Mouse (Mus musculus) liver, embryonic 16.5 days (tissue): Measurements from ENCODE around the gene Gcg. TPM values are rescaled to one million over a fixed set of nuclear protein-coding genes. Genes with fewer than 3 reads are reported as not detected.

Experiments
- ATAC-seq: fragments of 200-750 bp; cut with Nextera tagmentation; 2 replicates; pipeline ENCODE4 v1.8.0; 2017; ENCODE audit warnings: low read depth, mild to moderate bottlenecking, moderate number of reproducible peaks, moderate library complexity
- H3K27ac ChIP-seq: fragments of 300-500 bp; sonication (generic); 2 replicates; pipeline ENCODE4 v1.5.1; 2014; ENCODE audit warnings: mild to moderate bottlenecking, low read length
- H3K27me3 ChIP-seq: fragments of 300-500 bp; sonication (generic); 2 replicates; pipeline ENCODE4 v1.6.1; 2014; ENCODE audit warnings: low read depth, low read length, mixed read lengths; ENCODE audit not compliant: control insufficient read depth, insufficient read depth
- H3K36me3 ChIP-seq: fragments of 300-500 bp; sonication (generic); 2 replicates; pipeline ENCODE4 v1.6.1; 2014; ENCODE audit warnings: mild to moderate bottlenecking; ENCODE audit not compliant: control insufficient read depth, insufficient read depth
- H3K4me1 ChIP-seq: fragments of 300-500 bp; sonication (generic); 2 replicates; pipeline ENCODE4 v1.6.1; 2014; ENCODE audit warnings: low read depth, low read length, mixed read lengths; ENCODE audit not compliant: control insufficient read depth
- H3K4me2 ChIP-seq: fragments of 300-500 bp; sonication (generic); 2 replicates; pipeline ENCODE4 v1.6.1; 2014; ENCODE audit warnings: low read depth, low read length, mixed read lengths
- H3K4me3 ChIP-seq: fragments of 300-500 bp; sonication (generic); 2 replicates; pipeline ENCODE4 v1.5.1; 2014; ENCODE audit warnings: low read depth, mild to moderate bottlenecking, low read length
- H3K9ac ChIP-seq: fragments of 300-500 bp; sonication (generic); 2 replicates; pipeline ENCODE4 v1.6.1; 2014; ENCODE audit warnings: low read depth, low read length
- H3K9me3 ChIP-seq: fragments of 300-500 bp; sonication (generic); replicated peaks from 2 replicates; pipeline ENCODE4 v1.6.1; 2016; ENCODE audit warnings: low read length; ENCODE audit not compliant: control insufficient read depth
- WGBS: fragments of 180-500 bp; shearing (Covaris S2); extraction: QIAGEN DNeasy Blood & Tissue Kit; methylation state at CpG from one replicate; pipeline ENCODE4 v1.1.7; 2014; ENCODE audit not compliant: insufficient replicate concordance; 5-methylcytosine and 5-hydroxymethylcytosine counted together
- polyA plus RNA-seq: library from polyadenylated mRNA; unstranded; fragments of >200 nt; fragmentation: Nextera tagmentation; extraction: Ambion mirVana; gene quantifications from 2 replicates; pipeline ENCODE4 v1.2.1, GENCODE M21; 2015

The Gcg gene
- polyA plus RNA-seq: 0.08 and 0.28 TPM in 2 replicates

DNA sequence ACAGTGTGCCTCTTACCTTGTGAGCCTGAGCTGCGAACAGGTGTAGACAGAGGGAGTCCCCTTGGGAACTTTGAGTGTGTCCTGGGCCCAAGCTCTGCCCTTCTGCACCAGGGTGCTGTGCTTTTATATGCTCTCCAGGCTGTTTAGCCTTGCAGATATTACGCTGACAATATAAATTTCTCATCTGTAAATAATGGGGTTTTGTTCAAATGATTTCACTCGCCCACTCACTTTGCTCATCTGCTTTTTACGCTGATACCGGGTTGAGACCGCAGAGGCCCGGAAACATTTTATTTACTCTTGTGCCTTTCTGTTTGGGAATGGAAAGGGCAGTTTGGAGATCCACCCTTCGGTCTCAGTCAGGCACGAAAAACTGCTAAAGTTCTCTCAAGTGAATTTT lies at the start of gene Gcg:
Gcg (minus strand) TSS at position 101 of the 400 bp plus-strand sequence.
- no peak for ATAC-seq
- WGBS: 74% methylated on average over 9 of the region's 9 CpGs
- H3K27ac ChIP-seq: no peak within 1 kb of the TSS

DNA sequence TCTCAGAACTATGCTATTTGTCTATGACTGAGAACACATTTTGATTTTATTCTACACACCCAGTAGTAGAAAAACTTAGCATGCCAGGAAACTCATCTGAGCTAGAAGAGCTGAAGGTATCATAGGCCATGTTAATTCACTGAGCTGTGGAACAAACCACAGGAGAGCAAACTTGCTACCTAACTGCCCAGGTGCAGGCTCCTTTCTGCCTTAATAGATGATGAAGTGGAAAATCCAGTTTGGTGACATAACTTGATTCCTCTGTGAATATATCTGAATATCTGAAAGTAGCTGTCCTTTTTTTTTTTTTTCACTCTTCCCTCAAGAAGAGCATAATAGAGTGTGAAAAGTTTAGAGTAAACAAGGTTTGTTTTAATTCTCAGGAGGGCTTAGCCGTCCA lies 47.6 kb upstream of the Gcg start:
- Histone ChIP-seq H3K27me3 (no peaks in the 10 kb centered on the region), H3K4me3 (no peak overlapping the region), H3K9ac (no peak overlapping the region), H3K4me1 (no peaks in the 10 kb centered on the region; the same call in 1 of the 2 replicates), H3K9me3 (no peaks in the 10 kb centered on the region), H3K4me2 (no peak overlapping the region), H3K36me3 (no peaks in the 10 kb centered on the region), H3K27ac (no peak overlapping the region)
- 36% methylated on average over 1 of the region's 1 CpGs for WGBS
- ATAC-seq: no peak

More for the DNA sequence above, at the start of gene Gcg:
- no peak within 1 kb of the TSS for H3K4me3 ChIP-seq
- no peaks in the 10 kb centered on the region for H3K27me3 ChIP-seq
- no peaks in the 10 kb centered on the region for H3K36me3 ChIP-seq
- H3K4me2 ChIP-seq: no peak within 1 kb of the TSS
- no peaks in the 10 kb centered on the region for H3K4me1 ChIP-seq
- H3K9me3 ChIP-seq: no peaks in the 10 kb centered on the region
- H3K9ac ChIP-seq: no peak within 1 kb of the TSS

DNA sequence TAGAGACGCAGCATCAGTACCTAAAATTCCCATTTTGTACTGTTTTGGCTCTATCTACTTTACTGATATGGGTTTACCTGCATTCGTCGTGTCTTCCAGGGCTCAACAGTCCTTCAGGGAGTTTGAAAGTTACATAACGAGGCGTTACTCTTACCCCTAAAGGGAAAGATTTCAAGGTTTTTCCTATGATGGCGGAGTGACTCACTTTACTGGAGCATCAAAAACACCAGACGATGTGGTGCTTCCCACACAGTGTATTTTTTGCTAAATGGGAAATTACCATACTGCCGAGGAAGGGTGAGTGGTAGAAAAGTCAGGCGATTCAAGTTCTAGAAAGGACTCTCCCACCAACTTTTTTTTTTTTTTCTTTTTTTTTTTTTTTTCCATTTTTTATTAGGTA lies 42.9 kb upstream of the Gcg start:
- H3K4me3 ChIP-seq: no peak overlapping the region
- no peak for ATAC-seq
- no peak overlapping the region for H3K27ac ChIP-seq
- no peaks in the 10 kb centered on the region; the same call in 1 of the 2 replicates for H3K4me1 ChIP-seq
- no peak overlapping the region for H3K4me2 ChIP-seq
- H3K9me3 ChIP-seq: no peaks in the 10 kb centered on the region
- H3K27me3 ChIP-seq: no peaks in the 10 kb centered on the region
- no peak overlapping the region for H3K9ac ChIP-seq
- H3K36me3 ChIP-seq: no peaks in the 10 kb centered on the region
- WGBS: 79% methylated on average over 9 of the region's 9 CpGs

DNA sequence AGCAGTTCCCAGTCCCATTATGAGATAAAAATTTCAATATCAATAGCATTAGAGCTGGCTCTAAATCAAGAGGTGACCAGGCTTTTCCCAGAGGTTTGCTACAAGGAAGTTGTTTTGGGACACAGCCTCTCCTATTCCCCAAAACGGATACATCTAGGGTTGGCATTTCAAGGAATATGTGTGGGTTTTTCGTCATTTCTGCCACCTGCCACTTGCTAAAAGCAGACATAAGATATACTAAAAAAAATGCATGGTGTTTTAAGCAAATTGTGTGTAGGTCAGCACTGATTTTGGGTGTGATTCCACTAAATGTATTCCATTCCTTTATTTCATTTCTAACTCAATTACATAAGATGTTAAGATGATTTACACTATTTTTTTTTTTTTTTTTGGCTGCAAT lies 34.3 kb upstream of the Gcg start:
- Histone ChIP-seq H3K4me3 (no peak overlapping the region), H3K27me3 (no peaks in the 10 kb centered on the region), H3K4me1 (no peaks in the 10 kb centered on the region), H3K9ac (no peak overlapping the region), H3K9me3 (no peaks in the 10 kb centered on the region), H3K4me2 (no peak overlapping the region), H3K36me3 (no peaks in the 10 kb centered on the region), H3K27ac (no peak overlapping the region)
- ATAC-seq: no peak
- 50% methylated on average over 2 of the region's 2 CpGs for WGBS

DNA sequence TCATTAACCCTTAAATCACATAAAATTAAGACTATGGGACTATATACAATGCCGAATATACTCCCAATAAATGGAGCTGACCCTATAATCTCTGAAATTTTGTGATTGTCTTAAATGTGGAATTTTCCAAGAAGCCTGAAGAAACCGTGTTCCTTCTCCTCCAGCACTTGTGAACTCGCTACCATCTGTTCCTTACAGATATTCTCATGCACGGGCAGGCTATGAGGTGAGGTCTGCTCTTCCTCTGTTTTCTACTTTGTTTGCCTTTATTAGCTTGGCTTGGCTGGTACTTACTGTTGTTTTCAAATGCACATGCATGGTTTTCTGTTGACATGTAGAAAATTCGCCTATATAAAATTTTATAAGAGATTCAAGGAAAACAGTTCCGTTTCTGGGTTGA lies 31.0 kb upstream of the Gcg start:
- Histone ChIP-seq H3K27ac (no peak overlapping the region), H3K9me3 (no peaks in the 10 kb centered on the region), H3K9ac (no peak overlapping the region), H3K36me3 (no peaks in the 10 kb centered on the region), H3K4me3 (no peak overlapping the region), H3K27me3 (no peaks in the 10 kb centered on the region), H3K4me1 (no peaks in the 10 kb centered on the region), H3K4me2 (no peak overlapping the region)
- no peak for ATAC-seq
- 58% methylated on average over 6 of the region's 6 CpGs for WGBS

DNA sequence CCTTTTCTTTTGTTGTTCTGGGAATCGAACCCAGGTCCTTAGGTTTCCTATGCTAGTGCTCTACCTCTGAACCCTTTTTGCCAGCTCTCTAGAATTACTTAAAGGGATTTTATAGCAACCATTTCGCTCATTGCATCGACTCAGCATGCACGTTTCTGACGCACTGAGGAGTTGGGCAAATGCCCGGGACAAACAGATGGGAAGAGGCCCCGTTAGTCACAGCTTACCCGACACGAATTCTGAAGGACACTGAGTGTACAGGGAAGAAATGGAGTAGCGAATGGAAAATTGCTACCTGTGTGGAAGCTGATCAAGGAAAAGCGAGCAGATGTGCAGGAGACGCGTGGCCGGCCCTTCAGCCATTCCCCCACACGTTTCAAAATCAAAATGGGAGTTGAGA lies 30.0 kb upstream of the Gcg start:
- Histone ChIP-seq H3K36me3 (no peaks in the 10 kb centered on the region), H3K4me1 (no peaks in the 10 kb centered on the region), H3K9me3 (no peaks in the 10 kb centered on the region), H3K4me2 (no peak overlapping the region), H3K27ac (no peak overlapping the region), H3K4me3 (no peak overlapping the region), H3K27me3 (no peaks in the 10 kb centered on the region), H3K9ac (no peak overlapping the region)
- ATAC-seq: no peak
- WGBS: 77% methylated on average over 15 of the region's 15 CpGs

DNA sequence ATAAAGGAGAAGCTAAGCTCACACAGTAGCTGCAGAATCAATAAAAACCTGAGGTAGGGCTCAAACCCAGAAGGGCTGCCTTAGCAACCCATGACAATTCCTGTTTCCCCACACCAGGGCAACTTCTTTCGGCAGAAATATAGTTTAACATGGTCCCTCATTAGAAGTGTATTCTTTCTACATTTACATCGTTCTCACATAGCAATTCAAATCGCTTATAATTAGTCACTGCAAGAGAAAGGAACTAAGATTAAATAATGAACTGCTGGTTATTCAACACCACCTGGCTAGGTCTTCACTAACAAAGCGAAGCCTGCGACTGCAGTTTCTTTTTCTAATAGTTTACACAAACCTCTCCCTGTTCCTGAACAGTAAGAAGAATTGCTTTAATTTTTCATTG lies 23.7 kb upstream of the Gcg start:
- Histone ChIP-seq H3K4me2 (no peak overlapping the region), H3K27ac (no peak overlapping the region), H3K36me3 (no peaks in the 10 kb centered on the region), H3K27me3 (no peaks in the 10 kb centered on the region), H3K4me1 (no peaks in the 10 kb centered on the region), H3K9me3 (no peaks in the 10 kb centered on the region), H3K4me3 (no peak overlapping the region), H3K9ac (no peak overlapping the region)
- WGBS: 78% methylated on average over 5 of the region's 5 CpGs
- no peak for ATAC-seq

DNA sequence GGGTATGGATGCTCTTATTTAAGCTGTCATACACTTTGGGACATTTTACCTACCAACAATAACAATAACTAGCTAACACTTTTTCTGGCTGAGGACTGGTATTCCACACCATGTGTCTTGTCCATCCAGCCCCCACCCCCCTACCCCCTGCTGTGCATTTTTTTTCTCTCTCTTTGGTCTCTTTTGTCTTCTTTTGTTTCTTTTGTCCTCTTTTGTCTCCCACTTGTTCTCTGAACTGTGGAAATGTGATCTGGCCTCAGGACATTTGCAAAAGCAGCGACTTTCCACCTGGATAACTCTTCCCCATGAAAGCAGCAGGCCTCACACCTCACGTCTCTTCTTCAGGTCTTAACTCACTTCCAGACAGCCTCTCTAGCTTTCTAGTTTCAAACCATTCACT lies 23.0 kb upstream of the Gcg start:
- Histone ChIP-seq H3K4me2 (no peak overlapping the region), H3K27ac (no peak overlapping the region), H3K9me3 (no peaks in the 10 kb centered on the region), H3K9ac (no peak overlapping the region), H3K4me1 (no peaks in the 10 kb centered on the region), H3K4me3 (no peak overlapping the region), H3K36me3 (no peaks in the 10 kb centered on the region), H3K27me3 (no peaks in the 10 kb centered on the region)
- WGBS: 57% methylated on average over 2 of the region's 2 CpGs
- ATAC-seq: no peak

DNA sequence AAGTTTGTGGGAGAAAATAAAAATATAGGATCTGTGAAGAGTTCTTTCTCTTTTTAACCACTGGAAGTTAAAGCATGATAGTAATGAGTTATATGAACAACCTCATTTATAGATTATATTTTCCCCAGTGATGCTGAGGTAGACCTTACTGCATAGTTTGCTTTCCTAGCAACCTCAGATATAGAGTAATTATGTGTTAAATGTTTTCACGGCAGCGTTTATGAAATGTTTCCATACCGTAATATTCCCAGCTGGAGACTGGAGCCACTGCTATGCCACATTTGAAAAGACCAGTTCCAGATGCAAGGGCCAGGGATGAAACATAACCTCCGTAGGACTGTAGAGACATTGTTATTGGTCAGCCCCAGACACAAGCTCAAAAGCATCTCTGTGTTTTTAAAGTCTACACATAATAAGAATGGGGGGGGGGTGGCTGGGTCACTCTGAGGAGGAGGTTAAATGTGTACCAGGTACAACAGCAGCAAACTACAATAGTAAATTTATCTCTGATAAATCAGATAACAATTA lies 20.9 kb upstream of the Gcg start:
- Histone ChIP-seq H3K27me3 (no peaks in the 10 kb centered on the region), H3K9ac (no peak overlapping the region), H3K36me3 (no peaks in the 10 kb centered on the region), H3K4me3 (no peak overlapping the region), H3K27ac (no peak overlapping the region), H3K4me1 (no peaks in the 10 kb centered on the region), H3K4me2 (no peak overlapping the region), H3K9me3 (no peaks in the 10 kb centered on the region)
- 68% methylated on average over 4 of the region's 4 CpGs for WGBS
- no peak for ATAC-seq
